Mouse (Mus musculus) lung, adult 2 months (tissue): Measurements from ENCODE around the gene Zdhhc14.

Source experiments
- CTCF ChIP-seq: fragments of 200-500 bp; IDR thresholded peaks from 2 replicates; pipeline ENCODE4 v1.5.1; 2011; ENCODE audit warnings: mild to moderate bottlenecking, low read length, control low read depth; ENCODE audit not compliant: insufficient read depth
- POLR2A ChIP-seq: fragments of 200-500 bp; IDR thresholded peaks from 2 replicates; pipeline ENCODE4 v1.6.1; 2011; ENCODE audit warnings: low read depth, mild to moderate bottlenecking, control low read depth, low read length, borderline replicate concordance; ENCODE audit errors: extremely low read depth

DNA sequence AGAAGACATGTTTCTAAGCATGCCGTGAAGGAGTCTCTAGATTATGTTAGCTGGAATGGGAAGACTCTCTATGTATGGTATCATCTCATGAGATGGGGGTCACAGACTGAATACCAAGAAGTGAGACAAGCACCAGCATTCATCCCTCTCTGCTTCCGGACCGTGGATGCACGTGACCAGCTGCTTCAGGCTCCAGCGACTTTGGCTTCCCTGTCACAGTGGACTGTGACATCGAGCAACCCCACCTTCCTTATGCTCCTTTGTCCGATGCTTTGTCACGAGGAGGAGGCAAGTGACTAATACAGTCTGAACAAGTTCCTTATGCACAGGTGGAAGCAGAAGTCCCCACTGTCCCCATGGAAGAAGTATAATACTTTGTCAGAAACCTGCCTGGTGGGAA, 25.6 kb upstream of the Zdhhc14 start:
- TF ChIP-seq CTCF (no peak), POLR2A (no peak)
